ENCODE assay signal across 21 mouse cellular contexts in the genomic region with DNA sequence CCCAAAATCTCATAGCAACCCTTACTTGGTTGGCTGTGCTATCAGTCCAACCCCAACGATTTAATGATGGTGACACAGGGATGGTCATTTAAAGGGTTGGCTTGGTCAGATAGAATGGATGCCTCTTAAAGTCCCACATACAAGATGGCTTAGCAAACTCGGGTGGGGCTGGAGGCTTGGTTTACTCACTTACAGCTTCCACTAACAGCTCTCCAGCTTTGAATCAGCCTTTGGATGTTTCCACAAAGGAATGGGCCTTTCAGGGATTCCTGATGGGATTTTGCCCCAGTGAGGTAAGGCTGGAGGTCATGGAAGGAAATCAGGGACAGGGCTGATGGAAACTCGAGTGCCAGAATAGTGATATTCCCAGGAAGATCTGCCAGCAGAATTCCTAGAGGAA. TPM values are rescaled to one million over a fixed set of nuclear protein-coding genes. Genes with fewer than 3 reads are reported as not detected.
DNase-seq lines count a peak whose midpoint lies in the region; ATAC-seq and TF ChIP-seq lines count a peak whose summit lies in the region.
"Had no signal": no experiment of that assay in that cellular context is flagged by ENCODE, and none has a peak within 500 bp of the region (broad histone marks: within the 10 kb centered on the region; RNA-seq: fewer than 3 reads in every experiment).

No protein-coding gene starts in this region.

- no peak overlapping the region for H3K4me3 ChIP-seq in heart, embryonic 11.5 days (ENCODE audit: low read depth, low read length)
- peak overlapping the region; percentile 79; the same call in 1 of the 2 replicates for H3K4me3 ChIP-seq in liver, embryonic 15.5 days (replicated peaks)
- no peak overlapping the region for H3K4me3 ChIP-seq in hindbrain, postnatal 0 days (ENCODE audit: low read length)
- H3K4me3 ChIP-seq: forebrain, embryonic 10.5 days; heart, embryonic 13.5 days; hindbrain, embryonic 15.5 days; limb, embryonic 15.5 days; megakaryocyte, embryonic 14.5 days had no signal

- H3K4me2 ChIP-seq in heart, embryonic 11.5 days = peak overlapping the region; percentile 40
- H3K4me2 ChIP-seq in liver, embryonic 15.5 days = peak overlapping the region; percentile 79
- H3K4me2 ChIP-seq in hindbrain, postnatal 0 days (ENCODE audit: low read depth, low read length) = no peak overlapping the region
- H3K4me2 ChIP-seq: hindbrain, embryonic 15.5 days; limb, embryonic 15.5 days had no signal

- WGBS in heart, embryonic 11.5 days (ENCODE audit: insufficient replicate concordance) = 67% methylated on average over 3 of the region's 3 CpGs
- 70% methylated on average over 3 of the region's 3 CpGs for WGBS in liver, embryonic 15.5 days (ENCODE audit: insufficient replicate concordance)
- 76% methylated on average over 3 of the region's 3 CpGs for WGBS in hindbrain, postnatal 0 days

- no peak overlapping the region for H3K27ac ChIP-seq in heart, embryonic 11.5 days (ENCODE audit: low read depth, low read length)
- H3K27ac ChIP-seq in liver, embryonic 15.5 days (replicated peaks) = peak overlapping the region; percentile 80
- H3K27ac ChIP-seq in hindbrain, postnatal 0 days = no peak overlapping the region
- H3K27ac ChIP-seq: heart, embryonic 13.5 days; hindbrain, embryonic 15.5 days; limb, embryonic 15.5 days had no signal

- no peaks in the 10 kb centered on the region for H3K36me3 ChIP-seq in heart, embryonic 11.5 days (ENCODE audit: control insufficient read depth, insufficient read depth, low read length)
- H3K36me3 ChIP-seq in liver, embryonic 15.5 days (replicated peaks) = peaks cover 46% of the 10 kb centered on the region
- no peaks in the 10 kb centered on the region for H3K36me3 ChIP-seq in hindbrain, postnatal 0 days (ENCODE audit: insufficient read depth, low read length)
- H3K36me3 ChIP-seq: forebrain, embryonic 10.5 days; heart, embryonic 13.5 days; hindbrain, embryonic 15.5 days; limb, embryonic 15.5 days had no signal

- POLR2A ChIA-PET in Patski (lab: Charles Lee) = no interaction called here

- peaks cover 9% of the 10 kb centered on the region; the same call in 1 of the 2 replicates for H3K4me1 ChIP-seq in heart, embryonic 11.5 days (ENCODE audit: control insufficient read depth, insufficient read depth, low read length)
- peaks cover 93% of the 10 kb centered on the region for H3K4me1 ChIP-seq in liver, embryonic 15.5 days (replicated peaks)
- peaks cover under 1% of the 10 kb centered on the region; the same call in 1 of the 2 replicates for H3K4me1 ChIP-seq in hindbrain, postnatal 0 days (ENCODE audit: insufficient read depth, low read length)

- H3K9me3 ChIP-seq in heart, embryonic 11.5 days (replicated peaks; ENCODE audit: control insufficient read depth, low read length) = no peaks in the 10 kb centered on the region
- H3K9me3 ChIP-seq in liver, embryonic 15.5 days (replicated peaks) = no peaks in the 10 kb centered on the region
- H3K9me3 ChIP-seq in hindbrain, postnatal 0 days (ENCODE audit: low read length) = no peaks in the 10 kb centered on the region
- H3K9me3 ChIP-seq: forebrain, embryonic 10.5 days; heart, embryonic 13.5 days; hindbrain, embryonic 15.5 days; limb, embryonic 15.5 days; megakaryocyte, embryonic 14.5 days had no signal

- no peak overlapping the region for H3K9ac ChIP-seq in heart, embryonic 11.5 days (ENCODE audit: low read depth, low read length)
- H3K9ac ChIP-seq in liver, embryonic 15.5 days = peak overlapping the region; percentile 41; the same call in 1 of the 2 replicates
- H3K9ac ChIP-seq in hindbrain, postnatal 0 days (replicated peaks; ENCODE audit: low read length) = no peak overlapping the region
- H3K9ac ChIP-seq: heart, embryonic 13.5 days; hindbrain, embryonic 15.5 days; limb, embryonic 15.5 days had no signal

- CTCF ChIA-PET in Patski (lab: Charles Lee) = interaction anchor here (1.2 kb wide), 2 partner anchors 14 to 18 kb away, joined by 3 to 5 read pairs; no protein-coding TSS in a partner anchor

- ATAC-seq in heart, embryonic 11.5 days (replicated peaks; ENCODE audit: insufficient number of reproducible peaks, low FRiP score, low TSS enrichment) = no peak
- peak; percentile 13 for ATAC-seq in Patski
- no peak for ATAC-seq in liver, embryonic 15.5 days (ENCODE audit: insufficient read depth)
- ATAC-seq in granulocyte monocyte progenitor cell, adult 5-6 weeks (replicated peaks; ENCODE audit: poor library complexity, severe bottlenecking) = no peak
- no peak for ATAC-seq in hindbrain, postnatal 0 days
- ATAC-seq: midbrain, embryonic 16.5 days had no signal

- H3K27me3 ChIP-seq in heart, embryonic 11.5 days (ENCODE audit: control insufficient read depth, insufficient read depth, low read length) = no peaks in the 10 kb centered on the region
- no peaks in the 10 kb centered on the region for H3K27me3 ChIP-seq in Patski
- no peaks in the 10 kb centered on the region for H3K27me3 ChIP-seq in liver, embryonic 15.5 days
- H3K27me3 ChIP-seq in hindbrain, postnatal 0 days (ENCODE audit: insufficient read depth, low read length) = no peaks in the 10 kb centered on the region
- H3K27me3 ChIP-seq: hindbrain, embryonic 15.5 days; limb, embryonic 15.5 days had no signal

- intact Hi-C loops in heart, postnatal 10 days (cut with DNase I) = no loop called here

- no peak for DNase-seq in heart, postnatal 10 days
- DNase-seq in 3T3-L1 (ENCODE audit: low read depth, low spot score) (peak; percentile 52), Patski (ENCODE audit: low read depth, low spot score) (no peak)
- no peak for DNase-seq in thymus, postnatal 25 days
- DNase-seq in hindbrain, postnatal 0 days (ENCODE audit: low spot score) = no peak
- DNase-seq: cerebellum, adult 11-12 months; cerebellum, postnatal 25 days; embryo, embryonic 11 days; gastrocnemius, postnatal 10 days; heart, postnatal 4 days; retina, postnatal 1 day; right cerebral cortex, postnatal 4 days had no signal

- in situ Hi-C loops in Patski (cut with MboI; ENCODE audit: low pct_unique_long_range_greater_than_20kb) = no loop called here

- TF ChIP-seq CTCF in Patski (IDR thresholded peaks at IDR 0.05) = no peak
- no peak for TF ChIP-seq CTCF in hindbrain, postnatal 0 days (IDR thresholded peaks at IDR 0.05; ENCODE audit: low read depth)

RNA-seq across cellular contexts. Expression of a gene that starts 5.8 kb away (rescaled TPM):
- polyA plus RNA-seq in heart, embryonic 11.5 days (2014; fragmentation: Nextera tagmentation; extraction: Ambion mirVana) = 179 and 182 TPM in 2 replicates
- total RNA-seq in heart, postnatal 10 days (2021) = 100 to 1,000 TPM; 191 to 207 TPM
- 54.7 TPM for polyA plus RNA-seq in Patski (2021)
- 392 and 404 TPM in 2 replicates for polyA plus RNA-seq in liver, embryonic 15.5 days (2015; fragmentation: Nextera tagmentation; extraction: Ambion mirVana)
- 11.8 and 15.4 TPM in 2 replicates for total RNA-seq in granulocyte monocyte progenitor cell, adult 5-6 weeks (2014; fragmentation: Nextera tagmentation)
- 7.6 and 9.1 TPM in 2 replicates for total RNA-seq in granulocyte monocyte progenitor cell, adult 5-6 weeks (2017)
- 364 and 397 TPM in 2 replicates for total RNA-seq in hindbrain, postnatal 0 days (2014; rRNA removed)
- 291 and 316 TPM in 2 replicates for polyA plus RNA-seq in hindbrain, postnatal 0 days (2015; fragmentation: Nextera tagmentation; extraction: Ambion mirVana)

RNA-seq across cellular contexts. Expression of a gene that starts 38.0 kb away (rescaled TPM):
- 35.6 and 35.7 TPM in 2 replicates for polyA plus RNA-seq in heart, embryonic 11.5 days (2014; fragmentation: Nextera tagmentation; extraction: Ambion mirVana)
- 10 to 100 TPM; 29.1 to 34.2 TPM for total RNA-seq in heart, postnatal 10 days (2021)
- 61.1 TPM for polyA plus RNA-seq in Patski (2021)
- polyA plus RNA-seq in liver, embryonic 15.5 days (2015; fragmentation: Nextera tagmentation; extraction: Ambion mirVana) = 72.7 and 75.1 TPM in 2 replicates
- 67.6 and 85.8 TPM in 2 replicates for total RNA-seq in granulocyte monocyte progenitor cell, adult 5-6 weeks (2014; fragmentation: Nextera tagmentation)
- total RNA-seq in granulocyte monocyte progenitor cell, adult 5-6 weeks (2017) = 49.5 and 56.7 TPM in 2 replicates
- total RNA-seq in hindbrain, postnatal 0 days (2014; rRNA removed) = 11.6 and 13.1 TPM in 2 replicates
- polyA plus RNA-seq in hindbrain, postnatal 0 days (2015; fragmentation: Nextera tagmentation; extraction: Ambion mirVana) = 42.9 and 44.2 TPM in 2 replicates
